Mouse (Mus musculus) midbrain, embryonic 12.5 days (tissue): Measurements from ENCODE around the gene Diexf. TPM values are rescaled to one million over a fixed set of nuclear protein-coding genes. Genes with fewer than 3 reads are reported as not detected.

Experiments
- ATAC-seq: fragments of 200-750 bp; cut with Nextera tagmentation; 2 replicates; pipeline ENCODE4 v1.8.0; 2017; ENCODE audit warnings: low read depth, moderate TSS enrichment, moderate library complexity; ENCODE audit not compliant: low FRiP score
- H3K27ac ChIP-seq: fragments of 300-500 bp; sonication (generic); replicated peaks from 2 replicates; pipeline ENCODE4 v1.5.1; 2016; ENCODE audit warnings: mild to moderate bottlenecking
- H3K27me3 ChIP-seq: fragments of 300-500 bp; sonication (generic); 2 replicates; pipeline ENCODE4 v1.6.1; 2016; ENCODE audit warnings: mild to moderate bottlenecking
- H3K36me3 ChIP-seq: fragments of 300-500 bp; sonication (generic); 2 replicates; pipeline ENCODE4 v1.6.1; 2016
- H3K4me1 ChIP-seq: fragments of 300-500 bp; sonication (generic); 2 replicates; pipeline ENCODE4 v1.6.1; 2016
- H3K4me2 ChIP-seq: fragments of 300-500 bp; sonication (generic); replicated peaks from 2 replicates; pipeline ENCODE4 v1.6.1; 2016; ENCODE audit warnings: mild to moderate bottlenecking, moderate library complexity
- H3K4me3 ChIP-seq: fragments of 300-500 bp; sonication (generic); 2 replicates; pipeline ENCODE4 v1.5.1; 2016; ENCODE audit warnings: mild to moderate bottlenecking
- H3K9ac ChIP-seq: fragments of 300-500 bp; sonication (generic); replicated peaks from 2 replicates; pipeline ENCODE4 v1.6.1; 2016; ENCODE audit warnings: mild to moderate bottlenecking, moderate library complexity
- H3K9me3 ChIP-seq: fragments of 300-500 bp; sonication (generic); 2 replicates; pipeline ENCODE4 v1.6.1; 2016; ENCODE audit warnings: mild to moderate bottlenecking
- WGBS: fragments of 180-500 bp; shearing (Covaris S2); methylation state at CpG from one replicate; pipeline ENCODE4 v1.1.7; 2016; 5-methylcytosine and 5-hydroxymethylcytosine counted together
- polyA plus RNA-seq: library from polyadenylated mRNA; unstranded; fragments of >200 nt; fragmentation: Nextera tagmentation; extraction: Ambion mirVana; gene quantifications from 2 replicates; pipeline ENCODE4 v1.2.1, GENCODE M21; 2016

Diexf gene
- polyA plus RNA-seq, 1 experiment from 2014 or later, result 8.3 TPM

GRCm38 (mm10) chr1:193156316-193157110, 26.4 kb upstream of the Diexf start:
- H3K36me3 ChIP-seq, result no peaks in the 10 kb centered on the region
- no peaks in the 10 kb centered on the region for H3K9me3 ChIP-seq
- H3K9ac ChIP-seq, result no peak overlapping the region
- peaks cover 20% of the 10 kb centered on the region for H3K4me1 ChIP-seq
- H3K4me3 ChIP-seq, result no peak overlapping the region
- ATAC-seq, result no peak
- H3K27ac ChIP-seq, result no peak overlapping the region
- H3K27me3 ChIP-seq, result peaks cover 47% of the 10 kb centered on the region
- 80% methylated on average over 15 of the region's 15 CpGs for WGBS
- H3K4me2 ChIP-seq, result no peak overlapping the region

GRCm38 (mm10) chr1:193153561-193153960, 23.5 kb upstream of the Diexf start:
- no peak overlapping the region for H3K9ac ChIP-seq
- H3K9me3 ChIP-seq, result no peaks in the 10 kb centered on the region
- H3K36me3 ChIP-seq, result no peaks in the 10 kb centered on the region
- H3K4me2 ChIP-seq, result peak overlapping the region; percentile 35; the same call in 1 of the 2 replicates
- H3K27me3 ChIP-seq, result peaks cover 58% of the 10 kb centered on the region
- no peak for ATAC-seq
- H3K4me3 ChIP-seq, result peak overlapping the region; percentile 12; the same call in 1 of the 2 replicates
- peaks cover 11% of the 10 kb centered on the region for H3K4me1 ChIP-seq
- 27% methylated on average over 16 of the region's 16 CpGs for WGBS
- H3K27ac ChIP-seq, result no peak overlapping the region

GRCm38 (mm10) chr1:193152872-193153271, 22.8 kb upstream of the Diexf start, which contains the start of gene Irf6:
Gene Irf6 (plus strand): TSS chr1:193153111.
- Histone ChIP-seq H3K9me3 (no peaks in the 10 kb centered on the region), H3K4me1 (peaks cover 11% of the 10 kb centered on the region), H3K27me3 (peaks cover 58% of the 10 kb centered on the region), H3K36me3 (no peaks in the 10 kb centered on the region), H3K4me2 (peak within 1 kb of the TSS; percentile 35), H3K27ac (no peak within 1 kb of the TSS), H3K9ac (no peak within 1 kb of the TSS; the same call in 1 of the 2 replicates), H3K4me3 (peak within 1 kb of the TSS; percentile 12)
- peak; percentile 76 for ATAC-seq
- WGBS, result 2% methylated on average over 30 of the region's 30 CpGs

DNA sequence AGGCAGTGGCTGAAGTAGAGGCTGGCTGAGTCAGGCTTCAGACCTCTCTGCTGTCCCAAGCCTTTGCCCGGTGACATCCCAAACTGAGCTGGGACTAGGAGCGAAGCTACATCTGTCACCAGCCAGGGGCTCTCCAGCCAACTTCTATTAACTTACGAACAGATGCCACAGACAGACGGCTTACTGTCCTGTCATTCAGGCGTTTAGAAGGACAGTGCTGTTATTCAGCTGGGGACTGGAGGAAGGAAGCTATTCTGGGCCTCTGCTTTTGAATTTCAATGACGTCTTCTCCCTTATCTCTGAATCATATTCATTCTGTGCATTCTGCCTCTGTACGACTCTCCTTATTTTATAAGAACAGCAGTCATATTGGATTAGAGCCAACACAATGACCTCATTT, 21.1 kb upstream of the Diexf start:
- no peak overlapping the region for H3K9ac ChIP-seq
- H3K27me3 ChIP-seq, result peaks cover 55% of the 10 kb centered on the region
- H3K4me3 ChIP-seq, result no peak overlapping the region
- H3K4me2 ChIP-seq, result no peak overlapping the region
- H3K4me1 ChIP-seq, result peaks cover 11% of the 10 kb centered on the region
- no peak overlapping the region for H3K27ac ChIP-seq
- no peaks in the 10 kb centered on the region for H3K36me3 ChIP-seq
- no peak for ATAC-seq
- H3K9me3 ChIP-seq, result no peaks in the 10 kb centered on the region
- 47% methylated on average over 7 of the region's 7 CpGs for WGBS

DNA sequence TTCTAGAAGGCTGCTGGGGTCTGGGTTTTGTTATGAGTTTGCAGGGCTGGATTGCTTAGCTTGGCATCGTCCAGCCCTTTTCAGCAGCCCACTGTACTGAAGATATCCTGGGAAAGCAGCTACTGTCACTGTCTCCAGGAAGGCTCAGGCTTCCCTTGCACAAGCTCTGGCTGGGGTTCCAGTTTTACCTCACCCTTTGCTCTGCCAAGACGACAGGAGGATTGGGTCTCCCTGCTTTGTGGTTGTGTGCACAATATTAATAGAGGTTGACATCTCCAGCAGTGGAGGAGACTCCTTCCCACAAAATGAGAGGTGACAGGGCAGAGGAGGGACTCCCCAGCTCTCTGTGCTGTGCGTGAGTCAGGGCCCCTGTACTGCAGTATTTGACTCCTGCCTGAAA, 19.2 kb upstream of the Diexf start:
- Histone ChIP-seq H3K9ac (no peak overlapping the region), H3K9me3 (no peaks in the 10 kb centered on the region), H3K27me3 (peaks cover 38% of the 10 kb centered on the region), H3K27ac (no peak overlapping the region), H3K4me3 (no peak overlapping the region), H3K4me2 (no peak overlapping the region), H3K4me1 (peaks cover 11% of the 10 kb centered on the region), H3K36me3 (no peaks in the 10 kb centered on the region)
- ATAC-seq, result no peak
- 73% methylated on average over 3 of the region's 3 CpGs for WGBS

- Histone ChIP-seq H3K4me2 (no peak overlapping the region), H3K27ac (no peak overlapping the region), H3K27me3 (peaks cover 10% of the 10 kb centered on the region), H3K9me3 (no peaks in the 10 kb centered on the region), H3K36me3 (no peaks in the 10 kb centered on the region), H3K4me3 (no peak overlapping the region), H3K4me1 (no peaks in the 10 kb centered on the region; the same call in 1 of the 2 replicates), H3K9ac (no peak overlapping the region)
- no peak for ATAC-seq
- WGBS, result 81% methylated on average over 1 of the region's 1 CpGs
These were observed 16.3 kb upstream of the Diexf start for GRCm38 (mm10) chr1:193146416-193146815.

GRCm38 (mm10) chr1:193145101-193145500, 15.0 kb upstream of the Diexf start:
- WGBS, result 77% methylated on average over 4 of the region's 4 CpGs
- Histone ChIP-seq H3K36me3 (no peaks in the 10 kb centered on the region), H3K9ac (no peak overlapping the region), H3K27me3 (0 out of 2 replicates have a peak, but pooled peaks cover 3% of the 10 kb centered on the region), H3K4me3 (no peak overlapping the region), H3K4me1 (no peaks in the 10 kb centered on the region; the same call in 1 of the 2 replicates), H3K9me3 (no peaks in the 10 kb centered on the region), H3K27ac (no peak overlapping the region), H3K4me2 (no peak overlapping the region)
- ATAC-seq, result no peak

DNA sequence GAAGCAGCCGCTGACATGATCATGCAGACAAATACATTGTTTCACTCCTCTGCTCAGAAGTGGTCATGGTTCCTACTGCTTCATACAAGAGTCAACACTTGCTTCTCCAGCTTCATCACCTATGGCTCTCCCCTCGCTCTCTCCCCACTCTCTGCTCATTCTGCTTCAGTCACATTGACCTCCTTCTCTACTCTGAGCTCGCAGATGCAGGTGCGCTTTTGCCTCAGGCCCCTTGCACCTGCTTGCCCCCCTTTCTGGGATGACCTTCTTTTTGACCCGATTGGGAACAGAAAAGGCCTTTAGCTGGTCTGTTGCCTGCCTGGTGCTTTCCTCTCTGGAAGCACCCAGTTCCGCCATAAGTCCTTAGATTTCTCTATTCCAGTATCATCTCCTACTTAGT, 14.4 kb upstream of the Diexf start:
- no peak overlapping the region for H3K9ac ChIP-seq
- no peak overlapping the region for H3K27ac ChIP-seq
- no peaks in the 10 kb centered on the region; the same call in 1 of the 2 replicates for H3K4me1 ChIP-seq
- no peaks in the 10 kb centered on the region for H3K36me3 ChIP-seq
- H3K9me3 ChIP-seq, result no peaks in the 10 kb centered on the region
- ATAC-seq, result no peak
- H3K4me3 ChIP-seq, result no peak overlapping the region
- 90% methylated on average over 6 of the region's 6 CpGs for WGBS
- no peak overlapping the region for H3K4me2 ChIP-seq
- 0 out of 2 replicates have a peak, but pooled peaks cover 2% of the 10 kb centered on the region for H3K27me3 ChIP-seq

- WGBS, result 87% methylated on average over 8 of the region's 8 CpGs
- ATAC-seq, result no peak
- H3K4me3 ChIP-seq, result no peak overlapping the region
These were observed 12.5 kb upstream of the Diexf start for GRCm38 (mm10) chr1:193142517-193143062.

GRCm38 (mm10) chr1:193141118-193141517, 11.0 kb upstream of the Diexf start:
- Histone ChIP-seq H3K36me3 (no peaks in the 10 kb centered on the region), H3K9me3 (no peaks in the 10 kb centered on the region), H3K27ac (no peak overlapping the region), H3K4me3 (no peak overlapping the region), H3K4me1 (no peaks in the 10 kb centered on the region), H3K27me3 (peaks cover 4% of the 10 kb centered on the region), H3K4me2 (no peak overlapping the region), H3K9ac (no peak overlapping the region)
- no peak for ATAC-seq
- WGBS, result 75% methylated on average over 7 of the region's 7 CpGs

More at GRCm38 (mm10) chr1:193142517-193143062, 12.5 kb upstream of the Diexf start:
- no peaks in the 10 kb centered on the region for H3K36me3 ChIP-seq
- no peaks in the 10 kb centered on the region for H3K9me3 ChIP-seq
- no peaks in the 10 kb centered on the region; the same call in 1 of the 2 replicates for H3K4me1 ChIP-seq
- peaks cover 4% of the 10 kb centered on the region; the same call in 1 of the 2 replicates for H3K27me3 ChIP-seq
- no peak overlapping the region for H3K27ac ChIP-seq
- no peak overlapping the region for H3K4me2 ChIP-seq
- no peak overlapping the region for H3K9ac ChIP-seq

GRCm38 (mm10) chr1:193138669-193139068, 8.6 kb upstream of the Diexf start:
- Histone ChIP-seq H3K9ac (no peak overlapping the region), H3K4me2 (no peak overlapping the region), H3K9me3 (no peaks in the 10 kb centered on the region), H3K4me3 (no peak overlapping the region), H3K36me3 (no peaks in the 10 kb centered on the region), H3K27ac (no peak overlapping the region), H3K27me3 (peaks cover 4% of the 10 kb centered on the region), H3K4me1 (no peaks in the 10 kb centered on the region)
- WGBS, result 60% methylated on average over 3 of the region's 3 CpGs
- ATAC-seq, result no peak

DNA sequence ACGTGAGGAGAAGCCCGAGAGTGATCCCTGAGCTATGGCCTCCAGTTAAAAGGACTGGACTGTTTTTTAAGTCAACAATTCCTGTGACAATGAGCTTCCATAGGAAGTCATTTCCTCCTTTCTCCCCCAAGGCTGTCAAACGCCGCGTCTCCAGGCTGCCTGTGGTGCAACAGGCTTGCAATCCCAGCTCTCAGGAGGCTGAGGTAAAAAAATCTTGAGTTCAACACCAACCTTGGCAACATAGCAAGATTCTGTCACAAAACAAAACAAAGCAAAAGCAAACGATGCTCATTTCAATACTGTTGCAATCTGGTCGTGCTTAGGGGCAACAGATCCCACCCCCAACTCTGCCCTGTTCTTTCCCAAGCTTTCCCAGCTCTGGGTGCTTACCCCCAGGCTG, 8.0 kb upstream of the Diexf start:
- no peaks in the 10 kb centered on the region for H3K4me1 ChIP-seq
- peaks cover 4% of the 10 kb centered on the region for H3K27me3 ChIP-seq
- H3K9me3 ChIP-seq, result no peaks in the 10 kb centered on the region
- H3K36me3 ChIP-seq, result no peaks in the 10 kb centered on the region
- H3K4me3 ChIP-seq, result no peak overlapping the region
- no peak overlapping the region for H3K27ac ChIP-seq
- H3K9ac ChIP-seq, result no peak overlapping the region
- WGBS, result 57% methylated on average over 7 of the region's 7 CpGs
- ATAC-seq, result no peak
- H3K4me2 ChIP-seq, result no peak overlapping the region
